Mouse (Mus musculus): ENCODE measurements at regions not wholly inside any gene's neighbourhood (a gene's known extent, or its start where the extent isn't known, plus 50 kb on each side); places are given as distances from the start of the nearest gene placed in this dataset.

DNA sequence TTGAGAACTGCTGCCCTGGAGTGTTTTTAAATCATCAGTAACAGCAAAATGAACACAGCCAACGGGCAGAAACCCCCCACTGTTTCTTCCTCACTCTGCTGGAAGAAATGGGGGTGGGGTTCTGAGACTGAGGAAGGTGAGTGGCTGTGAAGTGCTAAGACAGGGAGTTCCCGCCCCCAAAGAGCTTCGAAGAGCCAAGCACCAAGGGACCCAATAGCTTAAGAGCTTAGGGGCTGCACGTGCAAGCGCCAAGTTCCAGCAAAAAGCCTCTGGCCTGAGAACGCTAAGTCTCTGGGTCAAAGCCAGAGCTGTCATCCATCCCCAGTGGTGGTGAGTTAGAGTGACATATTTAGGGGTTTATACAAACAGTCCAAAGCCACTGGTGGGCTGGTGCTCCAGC is 55.1 kb upstream of the Pcbd1 start:
- no peaks in the 10 kb centered on the region for H3K9me3 ChIP-seq
- H3K36me3 ChIP-seq = no peaks in the 10 kb centered on the region
- 37% methylated on average over 6 of the region's 6 CpGs for WGBS
- H3K27ac ChIP-seq = no peak overlapping the region
- no peak for DNase-seq (ENCODE audit: low spot score)
- no peak overlapping the region for H3K4me3 ChIP-seq
- H3K4me1 ChIP-seq = no peaks in the 10 kb centered on the region; the same call in 1 of the 2 replicates
- peaks cover 7% of the 10 kb centered on the region for H3K27me3 ChIP-seq (ENCODE audit: insufficient read depth, poor library complexity, severe bottlenecking)

DNA sequence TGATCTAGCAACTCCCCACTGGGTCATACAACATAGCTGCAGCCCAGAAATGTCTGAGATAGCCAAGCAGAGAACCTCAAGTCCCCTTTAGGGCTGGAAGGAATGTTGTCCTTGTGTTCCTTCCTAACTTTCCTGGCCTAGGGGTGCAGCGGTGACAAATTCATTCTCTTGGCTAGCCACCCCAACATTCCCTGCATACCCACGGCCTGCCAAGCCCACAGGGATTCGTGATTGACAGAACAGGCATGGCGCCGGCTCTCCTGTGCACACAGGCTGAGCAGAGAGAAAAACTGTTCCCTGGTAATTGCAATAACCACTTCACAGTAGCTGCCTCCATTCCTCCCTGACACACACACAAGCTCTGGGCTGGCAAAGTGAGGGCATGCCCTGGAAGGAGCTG is 60.5 kb upstream of the Pcbd1 start:
- Histone ChIP-seq H3K9me3 (no peaks in the 10 kb centered on the region), H3K36me3 (no peaks in the 10 kb centered on the region), H3K27ac (no peak overlapping the region), H3K27me3 (ENCODE audit: insufficient read depth, poor library complexity, severe bottlenecking) (peaks cover 13% of the 10 kb centered on the region), H3K4me3 (no peak overlapping the region), H3K4me1 (peaks cover 9% of the 10 kb centered on the region; the same call in 1 of the 2 replicates)
- WGBS = 66% methylated on average over 5 of the region's 5 CpGs
- no peak for DNase-seq (ENCODE audit: low spot score)

- WGBS = 70% methylated on average over 6 of the region's 6 CpGs
- Histone ChIP-seq H3K36me3 (no peaks in the 10 kb centered on the region), H3K27ac (no peak overlapping the region)
Measured at GRCm38 (mm10) chr10:61027215-61027614, 61.9 kb upstream of the Pcbd1 start.

GRCm38 (mm10) chr10:61025061-61025460 is 64.1 kb upstream of the Pcbd1 start:
- H3K36me3 ChIP-seq = no peaks in the 10 kb centered on the region
- WGBS = 70% methylated on average over 4 of the region's 4 CpGs
- H3K9me3 ChIP-seq = no peaks in the 10 kb centered on the region
- H3K27ac ChIP-seq = no peak overlapping the region
- H3K4me1 ChIP-seq = peaks cover 9% of the 10 kb centered on the region; the same call in 1 of the 2 replicates
- no peak overlapping the region for H3K4me3 ChIP-seq
- no peak for DNase-seq (ENCODE audit: low spot score)
- peaks cover 23% of the 10 kb centered on the region for H3K27me3 ChIP-seq (ENCODE audit: insufficient read depth, poor library complexity, severe bottlenecking)

More at GRCm38 (mm10) chr10:61027215-61027614, 61.9 kb upstream of the Pcbd1 start:
- Histone ChIP-seq H3K4me1 (peaks cover 9% of the 10 kb centered on the region; the same call in 1 of the 2 replicates), H3K4me3 (no peak overlapping the region), H3K27me3 (ENCODE audit: insufficient read depth, poor library complexity, severe bottlenecking) (peaks cover 15% of the 10 kb centered on the region), H3K9me3 (no peaks in the 10 kb centered on the region)
- no peak for DNase-seq (ENCODE audit: low spot score)

- Histone ChIP-seq H3K27ac (no peak overlapping the region), H3K4me3 (no peak overlapping the region), H3K27me3 (ENCODE audit: insufficient read depth, poor library complexity, severe bottlenecking) (peaks cover 27% of the 10 kb centered on the region), H3K9me3 (no peaks in the 10 kb centered on the region), H3K36me3 (no peaks in the 10 kb centered on the region), H3K4me1 (peaks cover 9% of the 10 kb centered on the region; the same call in 1 of the 2 replicates)
- WGBS = 47% methylated on average over 3 of the region's 3 CpGs
- no peak for DNase-seq (ENCODE audit: low spot score)
Measured at GRCm38 (mm10) chr10:61024166-61024565, 65.0 kb upstream of the Pcbd1 start.

DNA sequence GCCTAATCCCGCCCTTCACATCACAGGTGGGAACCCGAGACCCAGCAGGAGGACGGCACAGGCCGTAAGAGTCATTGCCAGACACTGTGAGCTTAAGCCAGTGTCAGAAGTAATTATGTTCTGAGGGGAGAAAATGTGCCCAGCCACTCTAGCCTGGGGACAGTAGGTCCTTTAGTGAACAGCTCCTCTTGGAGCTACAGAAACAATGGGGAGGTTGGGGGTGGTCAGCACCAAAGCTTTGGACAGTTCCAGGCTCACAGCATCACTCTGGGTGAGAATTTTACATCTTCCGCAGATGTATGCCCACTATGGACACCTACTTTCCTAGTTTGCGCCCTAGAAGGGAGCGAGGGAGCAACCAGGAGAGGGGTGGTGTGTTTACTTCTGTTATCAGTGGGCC is 65.7 kb upstream of the Pcbd1 start:
- no peaks in the 10 kb centered on the region for H3K36me3 ChIP-seq
- peaks cover 20% of the 10 kb centered on the region for H3K27me3 ChIP-seq (ENCODE audit: insufficient read depth, poor library complexity, severe bottlenecking)
- H3K27ac ChIP-seq = no peak overlapping the region
- H3K9me3 ChIP-seq = no peaks in the 10 kb centered on the region
- peaks cover 9% of the 10 kb centered on the region; the same call in 1 of the 2 replicates for H3K4me1 ChIP-seq
- 27% methylated on average over 7 of the region's 7 CpGs for WGBS
- no peak overlapping the region for H3K4me3 ChIP-seq
- no peak for DNase-seq (ENCODE audit: low spot score)

- Histone ChIP-seq H3K36me3 (no peaks in the 10 kb centered on the region), H3K9me3 (no peaks in the 10 kb centered on the region), H3K4me1 (no peaks in the 10 kb centered on the region), H3K27ac (no peak overlapping the region), H3K4me3 (no peak overlapping the region), H3K27me3 (ENCODE audit: insufficient read depth, poor library complexity, severe bottlenecking) (peaks cover 20% of the 10 kb centered on the region; the same call in 1 of the 2 replicates)
- WGBS = 16% methylated on average over 2 of the region's 2 CpGs
- no peak for DNase-seq (ENCODE audit: low spot score)
Measured at GRCm38 (mm10) chr10:61019566-61019965, 69.6 kb upstream of the Pcbd1 start.

GRCm38 (mm10) chr10:61012199-61012695 is 76.9 kb upstream of the Pcbd1 start:
- DNase-seq (ENCODE audit: low spot score) = no peak
- Histone ChIP-seq H3K4me3 (no peak overlapping the region), H3K9me3 (no peaks in the 10 kb centered on the region), H3K4me1 (no peaks in the 10 kb centered on the region), H3K36me3 (no peaks in the 10 kb centered on the region), H3K27me3 (ENCODE audit: insufficient read depth, poor library complexity, severe bottlenecking) (0 out of 2 replicates have a peak, but pooled peaks cover 3% of the 10 kb centered on the region), H3K27ac (no peak overlapping the region)
- WGBS = 100% methylated on average over 1 of the region's 1 CpGs

DNA sequence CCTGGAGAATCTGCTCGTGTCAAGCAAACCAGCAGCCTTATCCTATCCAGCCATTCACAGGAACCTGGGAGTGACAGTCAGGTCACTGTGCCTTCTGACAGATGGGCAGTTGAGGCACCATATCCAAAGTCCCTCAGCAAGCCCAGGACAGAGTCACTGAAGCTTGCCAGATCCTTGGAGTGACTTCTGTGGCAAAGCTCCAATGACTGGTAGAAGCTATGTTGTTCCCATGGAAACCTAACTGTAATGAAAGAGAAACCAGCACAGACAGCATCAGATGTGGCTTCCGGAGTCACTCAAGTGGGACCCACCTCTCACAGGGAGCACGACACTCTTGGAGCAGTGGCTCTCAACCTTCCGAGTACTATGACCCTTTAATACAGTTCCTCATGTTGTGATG is 78.4 kb upstream of the Pcbd1 start:
- no peak for DNase-seq (ENCODE audit: low spot score)
- H3K27me3 ChIP-seq (ENCODE audit: insufficient read depth, poor library complexity, severe bottlenecking) = 0 out of 2 replicates have a peak, but pooled peaks cover 3% of the 10 kb centered on the region

GRCm38 (mm10) chr10:61007403-61007802 is 81.7 kb upstream of the Pcbd1 start:
- Histone ChIP-seq H3K4me1 (peaks cover under 1% of the 10 kb centered on the region; the same call in 1 of the 2 replicates), H3K9me3 (no peaks in the 10 kb centered on the region), H3K4me3 (no peak overlapping the region), H3K27me3 (ENCODE audit: insufficient read depth, poor library complexity, severe bottlenecking) (peaks cover 6% of the 10 kb centered on the region; the same call in 1 of the 2 replicates), H3K36me3 (no peaks in the 10 kb centered on the region), H3K27ac (no peak overlapping the region)
- WGBS = 71% methylated on average over 3 of the region's 3 CpGs
- no peak for DNase-seq (ENCODE audit: low spot score)

More for the DNA sequence above, 78.4 kb upstream of the Pcbd1 start:
- H3K4me1 ChIP-seq = no peaks in the 10 kb centered on the region
- 73% methylated on average over 4 of the region's 4 CpGs for WGBS
- no peak overlapping the region for H3K27ac ChIP-seq
- H3K9me3 ChIP-seq = no peaks in the 10 kb centered on the region
- no peaks in the 10 kb centered on the region for H3K36me3 ChIP-seq
- H3K4me3 ChIP-seq = no peak overlapping the region

GRCm38 (mm10) chr10:61001745-61002160 is 87.4 kb upstream of the Pcbd1 start:
- 72% methylated on average over 22 of the region's 22 CpGs for WGBS
- Histone ChIP-seq H3K4me1 (peaks cover 14% of the 10 kb centered on the region), H3K36me3 (no peaks in the 10 kb centered on the region), H3K4me3 (no peak overlapping the region), H3K9me3 (0 out of 2 replicates have a peak, but pooled peaks cover 8% of the 10 kb centered on the region), H3K27me3 (ENCODE audit: insufficient read depth, poor library complexity, severe bottlenecking) (peaks cover 6% of the 10 kb centered on the region; the same call in 1 of the 2 replicates), H3K27ac (peak overlapping the region; percentile 43)
- no peak for DNase-seq (ENCODE audit: low spot score)

DNA sequence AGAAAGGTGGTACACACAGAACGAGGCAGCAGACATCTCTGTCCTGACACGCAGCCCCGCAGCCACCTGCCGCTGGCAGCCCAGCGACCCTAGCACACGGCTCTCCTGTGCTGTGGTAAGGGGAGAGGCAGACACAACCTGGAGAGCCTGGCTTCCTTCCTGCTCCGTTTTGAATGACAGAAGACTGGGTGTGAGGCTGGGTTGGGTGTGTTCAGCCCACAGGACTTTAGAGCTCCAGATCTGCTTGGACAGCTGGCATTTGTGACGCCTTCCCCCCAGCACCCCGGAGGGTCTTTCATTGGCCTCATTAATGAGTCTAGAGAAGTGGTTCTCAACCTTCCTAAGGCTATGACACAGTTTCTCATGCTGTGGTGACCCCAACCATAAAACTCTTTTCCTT is 91.7 kb upstream of the Pcbd1 start:
- WGBS = 66% methylated on average over 9 of the region's 9 CpGs
- peaks cover 14% of the 10 kb centered on the region for H3K4me1 ChIP-seq

DNA sequence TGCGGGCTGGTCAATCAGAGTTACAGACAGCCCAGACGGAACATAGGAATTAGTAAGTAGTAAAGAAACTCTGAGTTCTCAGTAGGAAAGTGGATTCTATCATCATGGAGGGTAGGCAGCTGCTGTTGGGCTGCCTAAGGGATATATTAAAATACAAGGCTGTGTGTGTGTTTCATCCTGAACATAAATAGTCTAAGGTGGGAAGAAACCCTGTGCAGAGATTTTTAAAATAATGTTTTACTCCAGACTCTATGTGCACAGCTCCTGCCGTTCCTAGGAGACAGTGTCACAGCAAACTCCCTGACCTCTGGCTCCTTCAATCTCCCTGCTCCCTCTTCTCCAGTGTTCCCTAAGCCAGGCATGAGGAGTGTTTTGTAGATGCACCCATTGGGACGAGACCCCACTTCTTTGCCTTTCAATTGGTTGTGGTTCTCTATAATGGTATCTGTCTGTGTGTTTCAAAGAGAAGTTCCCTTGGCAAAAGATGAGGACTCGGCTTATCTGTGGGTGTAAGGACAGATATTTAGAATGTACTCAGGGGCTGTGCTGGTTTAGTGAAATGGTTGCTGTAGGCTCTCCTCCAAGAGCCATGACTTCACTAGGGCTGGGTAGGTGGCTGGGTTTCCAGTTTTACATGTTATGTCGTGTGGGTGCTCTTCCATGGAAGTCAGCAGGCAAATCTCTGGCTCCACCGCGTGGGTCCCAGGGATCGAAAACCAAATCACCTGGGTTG is 93.1 kb upstream of the Pcbd1 start:
- Histone ChIP-seq H3K27me3 (ENCODE audit: insufficient read depth, poor library complexity, severe bottlenecking) (peaks cover 4% of the 10 kb centered on the region; the same call in 1 of the 2 replicates), H3K4me3 (no peak overlapping the region), H3K9me3 (0 out of 2 replicates have a peak, but pooled peaks cover 2% of the 10 kb centered on the region), H3K36me3 (no peaks in the 10 kb centered on the region), H3K27ac (no peak overlapping the region), H3K4me1 (0 out of 2 replicates have a peak, but pooled peaks cover 6% of the 10 kb centered on the region)
- 84% methylated on average over 9 of the region's 9 CpGs for WGBS
- DNase-seq (ENCODE audit: low spot score) = no peak

More for the DNA sequence above, 91.7 kb upstream of the Pcbd1 start:
- H3K27ac ChIP-seq = no peak overlapping the region
- DNase-seq (ENCODE audit: low spot score) = no peak
- no peaks in the 10 kb centered on the region for H3K27me3 ChIP-seq (ENCODE audit: insufficient read depth, poor library complexity, severe bottlenecking)
- H3K9me3 ChIP-seq = 0 out of 2 replicates have a peak, but pooled peaks cover 8% of the 10 kb centered on the region
- H3K36me3 ChIP-seq = no peaks in the 10 kb centered on the region
- no peak overlapping the region for H3K4me3 ChIP-seq

Data from heart, embryonic 10.5 days (tissue).